Comparison of ENCODE assay signal across 8 mouse cellular contexts in genomic region chr2:167562101-167562500, GRCm38 (mm10). TPM values are rescaled to one million over a fixed set of nuclear protein-coding genes. Genes with fewer than 3 reads are reported as not detected.
A peak's percentile ranks its signal among the peaks of the same experiment; 100 is the strongest.
DNase-seq lines count a peak whose midpoint lies in the region; ATAC-seq and TF ChIP-seq lines count a peak whose summit lies in the region.
"Had no signal": no experiment of that assay in that cellular context is flagged by ENCODE, and none has a peak within 500 bp of the region (broad histone marks: within the 10 kb centered on the region; RNA-seq: fewer than 3 reads in every experiment).

No protein-coding gene starts in this region.

- no peak overlapping the region for H3K4me3 ChIP-seq in kidney, adult 2 months (ENCODE audit: insufficient read depth, low read depth, low read length)
- H3K4me3 ChIP-seq in kidney, embryonic 14.5 days (ENCODE audit: low read length), result no peak overlapping the region
- no peak overlapping the region for H3K4me3 ChIP-seq in embryonic facial prominence, embryonic 13.5 days
- H3K4me3 ChIP-seq: megakaryocyte, embryonic 14.5 days had no signal

- no peaks in the 10 kb centered on the region for H3K36me3 ChIP-seq in kidney, adult 2 months (ENCODE audit: control insufficient read depth, insufficient read depth, low read length)
- no peaks in the 10 kb centered on the region for H3K36me3 ChIP-seq in kidney, embryonic 14.5 days (ENCODE audit: control insufficient read depth, insufficient read depth, low read length)
- no peaks in the 10 kb centered on the region for H3K36me3 ChIP-seq in embryonic facial prominence, embryonic 13.5 days

- intact Hi-C loops in left cerebral cortex, postnatal 25 days (cut with DNase I), result no loop called here

- no peaks in the 10 kb centered on the region for H3K4me1 ChIP-seq in kidney, adult 2 months (ENCODE audit: control insufficient read depth, insufficient read depth, low read length)
- peaks cover 35% of the 10 kb centered on the region for H3K4me1 ChIP-seq in kidney, embryonic 14.5 days (ENCODE audit: control insufficient read depth, insufficient read depth, low read length)
- peaks cover 78% of the 10 kb centered on the region for H3K4me1 ChIP-seq in embryonic facial prominence, embryonic 13.5 days

- H3K4me2 ChIP-seq in kidney, embryonic 14.5 days (replicated peaks; ENCODE audit: low read depth, low read length), result no peak overlapping the region
- H3K4me2 ChIP-seq in embryonic facial prominence, embryonic 13.5 days, result no peak overlapping the region

- no peak overlapping the region; the same call in 1 of the 2 replicates for H3K9ac ChIP-seq in kidney, embryonic 14.5 days (ENCODE audit: low read depth, low read length)
- H3K9ac ChIP-seq in embryonic facial prominence, embryonic 13.5 days, result peak overlapping the region; percentile 40

- no peak for TF ChIP-seq POLR2A in kidney, adult 2 months (IDR thresholded peaks at IDR 0.05; ENCODE audit: low read depth, low read length)

- no peaks in the 10 kb centered on the region for H3K9me3 ChIP-seq in kidney, embryonic 14.5 days (ENCODE audit: control insufficient read depth, low read length)
- no peaks in the 10 kb centered on the region for H3K9me3 ChIP-seq in embryonic facial prominence, embryonic 13.5 days

- peak; percentile 46 for DNase-seq in kidney, adult 2 months
- DNase-seq in adipocyte (ENCODE audit: low spot score), result peak; percentile 71
- peak; percentile 52 to 63 for DNase-seq in kidney, postnatal 4 days
- DNase-seq in left cerebral cortex, postnatal 25 days (ENCODE audit: low spot score in 2 of 2), result no peak

- WGBS in kidney, adult 2 months, result 36% methylated on average over 8 of the region's 8 CpGs
- 41% methylated on average over 8 of the region's 8 CpGs for WGBS in kidney, embryonic 14.5 days
- WGBS in embryonic facial prominence, embryonic 13.5 days, result 10% methylated on average over 8 of the region's 8 CpGs

- TF ChIP-seq CTCF in kidney, adult 2 months (conservative IDR thresholded peaks at IDR 0.05; ENCODE audit: insufficient read depth, insufficient read length, low read depth, low read length), result no peak

- no peak for ATAC-seq in kidney, embryonic 14.5 days (ENCODE audit: low FRiP score, low TSS enrichment)
- ATAC-seq in embryonic facial prominence, embryonic 13.5 days (ENCODE audit: insufficient number of reproducible peaks, insufficient read depth, low FRiP score, low TSS enrichment, low read depth), result no peak
- ATAC-seq in granulocyte monocyte progenitor cell, adult 5-6 weeks (replicated peaks; ENCODE audit: poor library complexity, severe bottlenecking), result no peak

- H3K27ac ChIP-seq in kidney, adult 2 months (ENCODE audit: insufficient read depth, low read depth, low read length), result no peak overlapping the region
- no peak overlapping the region for H3K27ac ChIP-seq in kidney, embryonic 14.5 days (ENCODE audit: low read depth, low read length)
- peak overlapping the region; percentile 96 for H3K27ac ChIP-seq in embryonic facial prominence, embryonic 13.5 days

- H3K27me3 ChIP-seq in kidney, adult 2 months (replicated peaks; ENCODE audit: control insufficient read depth, insufficient read depth, low read length), result no peaks in the 10 kb centered on the region
- H3K27me3 ChIP-seq in kidney, embryonic 14.5 days (ENCODE audit: control insufficient read depth, insufficient read depth, low read length), result no peaks in the 10 kb centered on the region
- H3K27me3 ChIP-seq in embryonic facial prominence, embryonic 13.5 days, result 0 out of 2 replicates have a peak, but pooled peaks cover 3% of the 10 kb centered on the region

RNA-seq across cellular contexts. Expression of gene Snai1, which starts 24.1 kb away (rescaled TPM):
- 10.4 and 13.2 TPM in 2 replicates for polyA plus RNA-seq in kidney, adult 2 months (2012; rRNA removed)
- 40.4 and 40.8 TPM in 2 replicates for polyA plus RNA-seq in kidney, embryonic 14.5 days (2014; fragmentation: Nextera tagmentation; extraction: Ambion mirVana)
- polyA plus RNA-seq in embryonic facial prominence, embryonic 13.5 days (2015; fragmentation: Nextera tagmentation; extraction: Ambion mirVana), result 113 and 129 TPM in 2 replicates
- total RNA-seq in granulocyte monocyte progenitor cell, adult 5-6 weeks (2014; fragmentation: Nextera tagmentation), result not detected in 2 replicates
- not detected in 2 replicates for total RNA-seq in granulocyte monocyte progenitor cell, adult 5-6 weeks (2017)
- under 1 TPM; 0.57 to 0.94 TPM for total RNA-seq in left cerebral cortex, postnatal 25 days (2021)

Comparison
In these comparisons a context has a peak if more than half of its experiments do, and no peak if none do; other contexts are left out.
1. DNase-seq: peak in kidney, adult 2 months (single experiment), adipocyte (single experiment) and kidney, postnatal 4 days (2 of 2); none in left cerebral cortex, postnatal 25 days (0 of 2).